Mouse (Mus musculus): Measurements from ENCODE around the gene Liph. TPM values are rescaled to one million over a fixed set of nuclear protein-coding genes. Genes with fewer than 3 reads are reported as not detected.
A peak's percentile ranks its signal among the peaks of the same experiment; 100 is the strongest.
"Not testable (repeated sequence)": the region's sequence is repeated elsewhere in the genome, so short reads cannot be mapped to it uniquely, and the experiment has no call there.

The Liph gene
- polyA plus RNA-seq, 2 experiments from 2014 or later: 0.48 to 0.88 TPM

DNA sequence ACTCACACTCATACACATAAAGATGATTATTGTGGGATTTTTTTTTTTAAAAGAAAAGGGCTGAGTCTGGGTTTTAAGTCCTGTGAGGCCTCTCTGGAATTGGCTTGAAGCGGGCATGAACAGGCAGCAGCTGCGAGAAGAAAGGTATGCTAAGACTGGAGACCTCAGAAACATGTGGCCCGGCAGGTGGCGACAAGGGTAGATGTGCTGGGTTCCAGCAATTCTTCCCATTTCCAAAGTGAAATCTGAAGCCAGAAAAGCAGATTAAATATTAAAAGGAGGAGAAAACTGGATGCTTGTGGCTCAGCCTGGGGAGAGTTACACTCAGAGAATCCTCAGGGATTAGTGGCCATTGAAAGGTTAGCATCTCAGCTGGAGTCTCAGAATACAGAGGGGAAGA, 24.0 kb downstream of the Liph start:
- no peak for ATAC-seq

DNA sequence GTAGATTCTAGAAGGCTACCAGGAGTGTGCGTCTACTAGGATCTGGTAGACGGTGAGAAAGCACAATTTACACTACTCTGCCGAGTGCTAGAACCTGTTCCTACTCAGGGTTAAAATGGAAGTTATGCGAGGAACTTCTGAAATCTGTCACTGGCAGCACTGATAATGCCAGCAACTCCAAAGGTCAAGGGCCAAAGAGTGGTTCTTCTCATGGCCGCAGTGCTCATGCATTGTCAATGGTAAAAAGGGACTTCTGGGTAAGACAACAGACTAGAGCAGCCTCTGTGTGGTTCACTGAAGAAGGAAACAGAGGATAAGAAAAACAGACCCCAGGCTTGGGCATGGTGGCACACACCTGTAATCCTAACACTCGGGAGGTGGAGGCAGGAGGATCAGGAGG, 24.9 kb downstream of the Liph start:
- no peak for ATAC-seq

DNA sequence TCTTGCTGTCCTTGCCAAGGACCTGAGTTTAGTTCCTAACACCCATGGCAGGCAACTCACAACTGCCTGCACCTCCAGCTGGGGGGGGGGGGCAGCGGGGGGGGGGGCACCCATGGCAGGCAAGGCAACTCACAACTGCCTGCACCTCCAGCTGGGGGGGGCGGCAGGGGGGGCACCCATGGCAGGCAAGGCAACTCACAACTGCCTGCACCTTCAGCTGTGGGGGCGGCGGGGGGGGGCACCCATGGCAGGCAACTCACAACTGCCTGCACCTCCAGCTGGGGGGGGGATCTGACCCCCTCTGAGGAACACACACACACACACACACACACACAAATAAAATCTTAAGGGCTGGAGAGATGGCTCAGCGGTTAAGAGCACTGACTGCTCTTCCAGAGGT, 25.6 kb downstream of the Liph start:
- ATAC-seq: no peak

DNA sequence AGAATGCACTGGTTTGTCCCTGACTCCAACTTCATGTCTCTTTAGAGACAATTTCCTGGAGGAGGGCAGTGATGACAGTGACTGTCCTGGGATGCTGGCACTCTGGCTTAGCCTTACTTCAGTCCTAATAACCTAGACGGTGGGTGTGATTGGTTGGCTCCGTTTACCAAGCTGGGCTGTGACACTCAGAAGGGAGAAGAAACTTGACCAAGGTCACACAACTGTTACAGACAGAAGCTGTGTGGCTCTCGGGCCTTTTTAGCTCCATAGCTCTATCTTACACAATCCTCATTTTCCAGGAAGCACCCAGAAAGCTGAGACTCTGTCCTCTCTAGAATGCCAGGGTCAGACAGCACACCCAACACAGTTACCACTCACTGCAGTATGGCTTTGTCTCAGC, 29.9 kb downstream of the Liph start:
- ATAC-seq: no peak

DNA sequence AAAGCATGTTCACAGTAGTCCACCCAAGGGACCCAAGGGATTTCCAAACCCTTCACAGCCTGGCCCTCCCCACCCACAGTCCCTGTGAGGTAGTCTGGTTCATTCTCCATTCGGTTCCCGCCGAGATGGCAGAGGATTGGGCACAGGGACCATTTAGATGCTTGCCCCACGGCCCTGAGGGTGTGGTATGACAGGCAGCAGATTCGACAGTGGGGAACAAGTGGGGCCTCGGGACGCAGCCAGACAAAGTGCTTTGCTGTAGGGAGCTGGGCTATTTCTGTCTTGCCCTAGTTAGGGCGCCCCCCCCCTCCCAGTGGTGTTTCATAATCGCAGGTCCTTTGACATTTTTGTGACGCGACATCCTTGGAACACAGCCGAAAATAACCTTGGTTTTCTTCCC, 39.9 kb downstream of the Liph start:
- no peak for ATAC-seq

DNA sequence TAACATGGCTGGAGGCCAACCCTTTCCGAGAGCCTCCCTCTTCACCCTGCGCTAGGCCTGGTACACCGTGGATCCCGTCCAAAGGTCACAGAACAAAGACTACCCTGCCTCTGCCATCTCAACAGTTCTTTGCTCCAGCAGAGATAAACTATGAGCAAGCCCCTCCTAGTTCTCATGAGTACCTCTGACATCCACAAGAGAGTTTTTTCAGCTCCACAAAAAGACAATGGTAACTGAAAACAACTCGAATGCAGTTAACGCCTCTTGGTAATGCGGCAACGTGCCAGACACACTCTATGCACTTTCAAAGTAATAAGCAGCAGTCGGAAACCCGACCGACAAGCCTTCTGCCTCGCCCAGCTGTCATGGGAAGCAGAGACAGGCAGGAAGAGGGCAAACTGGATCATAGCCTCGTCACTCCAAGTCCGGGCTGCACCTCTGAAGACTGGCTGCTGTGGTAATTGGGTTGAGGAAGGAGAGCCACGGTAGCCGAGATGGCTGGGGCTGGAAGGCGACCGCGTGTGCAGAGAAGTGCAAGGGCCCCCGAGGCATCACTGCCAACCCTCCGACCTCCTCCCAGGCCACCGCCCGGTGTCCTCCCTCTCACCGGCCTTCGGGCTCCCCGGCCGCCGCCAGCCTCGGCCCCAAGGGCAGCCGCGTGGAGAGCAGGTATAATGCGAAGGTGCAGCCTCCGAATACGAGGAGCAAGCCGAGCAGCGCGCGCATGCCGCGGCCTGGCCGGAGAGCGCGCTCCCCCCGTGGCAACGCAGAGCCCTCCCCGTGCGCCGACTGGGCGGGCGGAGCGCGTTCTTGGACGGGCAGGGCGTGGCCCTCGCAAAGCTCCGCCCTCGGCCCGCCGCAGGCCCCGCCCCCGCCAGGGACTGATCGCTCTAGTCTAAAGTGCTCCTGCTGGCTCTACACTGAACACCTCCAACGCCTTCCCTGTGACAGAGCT, 48.4 kb downstream of the Liph start, which contains the start of gene Tmem41a:
Tmem41a (minus strand) TSS at position 792 of the 955 bp plus-strand sequence.
- peak; percentile 88 for ATAC-seq

DNA sequence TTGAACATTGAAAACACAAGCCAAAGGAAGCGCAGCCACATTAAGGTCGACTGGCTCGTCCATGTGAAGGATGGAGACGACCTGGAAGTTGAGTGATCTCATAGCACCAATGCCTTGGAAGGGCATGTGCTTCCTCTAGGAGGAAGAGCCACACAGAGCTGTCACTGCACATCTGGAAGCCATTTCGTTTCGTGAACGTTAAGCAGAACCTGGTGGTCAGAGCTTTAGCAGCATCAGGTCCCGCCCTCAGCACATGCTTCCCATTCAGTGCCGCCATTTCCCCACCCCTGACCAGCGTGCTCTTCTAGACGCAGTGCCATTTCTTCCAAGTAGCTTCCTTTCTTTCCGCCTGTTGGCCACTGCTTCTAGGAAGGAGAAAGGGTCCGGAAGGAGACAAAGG, 67.0 kb downstream of the Liph start:
- no peak for ATAC-seq

DNA sequence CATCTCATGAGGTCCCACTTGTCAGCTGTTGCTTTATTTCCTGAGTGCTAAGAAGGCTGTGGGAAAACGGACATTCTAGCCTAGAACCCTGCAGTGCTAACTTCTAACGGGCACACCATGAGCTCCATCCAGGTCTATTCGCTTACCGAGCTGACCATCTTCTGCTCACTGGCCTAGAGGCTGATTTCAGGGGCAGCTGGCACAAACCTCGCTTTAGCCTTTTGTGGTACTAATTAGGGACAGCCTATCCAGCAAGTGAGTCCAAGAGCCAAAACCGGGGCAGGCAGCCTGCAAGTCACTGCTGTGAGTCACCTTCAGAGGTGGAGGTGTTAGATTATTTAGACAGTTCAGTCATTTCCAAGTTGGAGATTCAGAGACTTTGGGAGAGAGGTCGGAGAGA, 78.8 kb downstream of the Liph start:
- ATAC-seq: no peak

DNA sequence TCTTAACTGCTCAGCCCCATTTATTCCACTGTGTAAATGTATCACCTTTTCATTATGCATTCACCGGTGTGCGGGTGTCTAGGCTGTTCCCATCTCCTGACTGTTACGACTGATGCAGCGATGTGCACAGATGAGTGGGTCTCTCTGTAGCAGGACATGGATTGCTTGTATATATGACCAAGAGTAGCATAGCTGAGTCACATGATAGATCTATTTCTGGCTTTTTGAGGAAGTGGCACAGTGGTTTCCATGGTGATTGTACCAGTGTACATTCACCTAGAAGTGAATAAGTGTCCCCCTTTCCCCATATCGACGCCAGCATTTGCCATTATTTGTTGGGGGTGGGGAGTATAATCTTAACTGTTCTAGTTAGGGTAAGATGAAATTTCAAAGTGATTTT, 82.1 kb downstream of the Liph start:
- no peak for ATAC-seq

DNA sequence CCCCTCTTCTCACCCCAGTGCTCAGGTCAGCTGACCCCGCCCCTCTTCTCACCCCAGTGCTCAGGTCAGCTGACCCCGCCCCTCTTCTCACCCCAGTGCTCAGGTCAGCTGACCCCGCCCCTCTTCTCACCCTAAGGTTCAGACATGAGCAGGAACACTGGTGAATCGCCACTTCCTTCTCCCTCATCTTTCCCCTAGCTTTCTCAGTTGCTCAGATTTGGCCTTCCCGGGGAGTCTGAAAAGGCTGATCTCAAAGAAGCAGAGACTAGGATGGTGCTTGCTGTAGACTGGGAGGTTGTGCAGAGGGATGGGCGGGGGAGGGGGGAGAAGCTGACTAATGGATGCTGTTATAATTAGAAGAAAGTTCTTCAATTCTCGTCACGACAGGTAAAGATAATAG, 86.6 kb downstream of the Liph start:
- ATAC-seq: not testable (repeated sequence)

DNA sequence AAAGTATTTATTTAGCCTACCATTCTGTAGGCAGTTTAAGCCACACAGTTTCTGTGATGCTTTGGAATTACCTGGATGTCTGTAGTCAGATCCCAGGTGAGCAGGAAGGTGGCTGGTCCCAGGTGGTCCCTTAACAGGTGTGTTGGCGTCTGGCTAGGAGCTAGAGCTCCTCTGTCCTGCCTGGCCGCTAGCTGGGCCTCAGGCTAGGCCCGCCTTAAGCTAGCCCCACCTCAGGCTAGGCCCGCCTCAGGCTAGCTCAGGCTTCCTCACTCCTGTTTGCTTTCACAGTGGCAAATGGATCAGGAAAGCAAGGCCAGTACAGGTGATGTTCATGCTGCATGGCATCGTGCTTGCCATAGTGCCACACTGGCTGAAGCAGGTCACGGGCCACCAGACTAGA, 88.6 kb downstream of the Liph start:
- no peak for ATAC-seq

DNA sequence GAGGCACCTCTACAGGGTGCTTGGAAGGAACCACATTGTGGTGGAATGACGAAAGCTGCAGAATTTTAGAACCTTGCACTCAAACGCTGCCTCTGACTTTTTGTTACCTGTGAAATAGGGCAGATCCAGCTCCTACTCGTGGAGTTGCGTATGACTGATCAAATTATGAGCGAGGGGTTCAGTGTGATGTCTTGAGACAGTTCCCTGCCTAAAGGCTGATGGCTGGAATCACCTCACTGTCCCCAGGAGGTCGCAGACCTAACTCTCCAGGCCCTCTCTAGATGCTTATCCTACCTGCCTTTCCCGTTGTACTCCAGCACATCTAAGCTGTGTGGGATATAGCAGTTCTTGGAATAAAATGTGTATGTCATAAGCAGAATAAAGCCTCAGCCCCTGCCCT, 89.5 kb downstream of the Liph start:
- no peak for ATAC-seq

DNA sequence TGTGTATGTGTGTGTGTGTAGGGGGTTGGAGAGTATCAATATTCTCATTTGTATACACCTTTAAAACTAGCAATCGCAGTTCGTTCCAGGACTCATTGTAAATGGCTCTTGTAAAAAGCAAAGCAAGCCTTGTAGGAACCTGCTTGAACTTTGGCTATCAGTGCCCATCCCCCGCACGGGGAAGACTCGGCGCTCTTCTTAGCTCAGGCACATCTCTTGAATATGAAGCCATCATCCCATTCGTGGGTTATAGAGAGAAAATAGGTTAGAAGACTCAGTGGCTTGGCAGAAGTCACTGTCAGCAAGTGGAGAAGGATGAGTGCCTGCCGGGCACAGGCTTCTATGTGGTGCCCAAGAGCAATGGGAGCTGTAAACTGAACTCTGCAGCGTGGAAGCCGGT, 90.8 kb downstream of the Liph start:
- no peak for ATAC-seq

Other genes starting within 250 kb of the Liph start
- gene Ehhadh, start 207.9 kb downstream of the Liph start, polyA plus RNA-seq (2017; shearing (Covaris generic)): 1 to 10 TPM; 5.0 to 6.4 TPM
- under 1 TPM; 0.19 to 0.36 TPM for gene Map3k13, start 201.3 kb downstream of the Liph start, polyA plus RNA-seq (2017; shearing (Covaris generic))
- 1 to 10 TPM; 2.6 to 5.0 TPM for gene Tmem41a, start 48.1 kb downstream of the Liph start, polyA plus RNA-seq (2017; shearing (Covaris generic))
- 10 to 100 TPM; 14.9 to 18.8 TPM for gene Senp2, start 13.8 kb upstream of the Liph start, polyA plus RNA-seq (2017; shearing (Covaris generic))
- 1 to 10 TPM in 1 of 2 experiments, under 1 TPM in 1; 0.41 to 1.2 TPM for gene Igf2bp2, start 167.6 kb upstream of the Liph start, polyA plus RNA-seq (2017; shearing (Covaris generic))